Mouse (Mus musculus): ENCODE results near the gene Ezh1.

Ezh1 gene

GRCm38 (mm10) chr11:101143338-101144225, 82.7 kb downstream of the Ezh1 start:
- peak; percentile 86 for DNase-seq (ENCODE audit: low read depth)

- DNase-seq (ENCODE audit: low read depth) = no peak
Observed at GRCm38 (mm10) chr11:101142215-101142967, 83.9 kb downstream of the Ezh1 start.
